Mouse (Mus musculus): ENCODE measurements at regions not wholly inside any gene's neighbourhood (a gene's known extent, or its start where the extent isn't known, plus 50 kb on each side); places are given as distances from the start of the nearest gene placed in this dataset.

- WGBS = 75% methylated on average over 1 of the region's 1 CpGs
- H3K27me3 ChIP-seq (replicated peaks; ENCODE audit: control insufficient read depth, insufficient read depth, low read length) = no peaks in the 10 kb centered on the region
- no peak for ATAC-seq
Measured at GRCm38 (mm10) chr12:93666799-93667198, 1817.8 kb upstream of the Sel1l start.

More at GRCm38 (mm10) chr12:93666799-93667198, 1817.8 kb upstream of the Sel1l start:
- Histone ChIP-seq H3K9ac (ENCODE audit: low read length) (no peak overlapping the region), H3K4me3 (ENCODE audit: low read depth, low read length) (no peak overlapping the region), H3K4me2 (ENCODE audit: low read length) (no peak overlapping the region), H3K27ac (ENCODE audit: low read depth, low read length) (no peak overlapping the region), H3K4me1 (ENCODE audit: control insufficient read depth, insufficient read depth, low read length) (no peaks in the 10 kb centered on the region), H3K9me3 (replicated peaks; ENCODE audit: control insufficient read depth, low read length) (no peaks in the 10 kb centered on the region), H3K36me3 (ENCODE audit: control insufficient read depth, insufficient read depth, low read length) (no peaks in the 10 kb centered on the region)
- DNase-seq (ENCODE audit: low spot score) = no peak

Data from forebrain, embryonic 14.5 days (tissue).